Mouse (Mus musculus): ENCODE measurements around the gene Slc38a1. TPM values are rescaled to one million over a fixed set of nuclear protein-coding genes. Genes with fewer than 3 reads are reported as not detected.

Slc38a1 gene
- total and polyA plus RNA-seq, 2 experiments: 0.74 to 2.0 TPM

- no peak overlapping the region for H3K9ac ChIP-seq (ENCODE audit: low read depth, low read length)
- H3K36me3 ChIP-seq (ENCODE audit: control insufficient read depth, insufficient read depth, low read length): no peaks in the 10 kb centered on the region
- TF ChIP-seq POLR2A (IDR thresholded peaks at IDR 0.05; ENCODE audit: extremely low read depth, insufficient read depth, low read length) (no peak), CTCF (IDR thresholded peaks at IDR 0.05; ENCODE audit: low read depth, low read length) (peak; percentile 5; the same call in 1 of the 2 replicates)
- WGBS: 95% methylated on average over 7 of the region's 7 CpGs
- no peak for DNase-seq (ENCODE audit: extremely low read depth, low read depth, low spot score)
- H3K4me1 ChIP-seq (ENCODE audit: control insufficient read depth, insufficient read depth, low read length): peaks cover 3% of the 10 kb centered on the region; the same call in 1 of the 2 replicates
- no peaks in the 10 kb centered on the region for H3K27me3 ChIP-seq (ENCODE audit: control insufficient read depth, insufficient read depth, low read length)
- H3K4me3 ChIP-seq (ENCODE audit: insufficient read depth, low read depth, low read length): no peak overlapping the region
- H3K79me2 ChIP-seq (ENCODE audit: control insufficient read depth, insufficient read depth, low read length): no peaks in the 10 kb centered on the region
- H3K27ac ChIP-seq (replicated peaks; ENCODE audit: insufficient read depth, low read depth, low read length): no peak overlapping the region
Observed at GRCm38 (mm10) chr15:96622376-96622775, 20.3 kb downstream of the Slc38a1 start.

- TF ChIP-seq CTCF (IDR thresholded peaks at IDR 0.05; ENCODE audit: low read depth, low read length) (no peak), POLR2A (IDR thresholded peaks at IDR 0.05; ENCODE audit: extremely low read depth, insufficient read depth, low read length) (no peak)
- WGBS: 36% methylated on average over 6 of the region's 6 CpGs
- no peaks in the 10 kb centered on the region for H3K79me2 ChIP-seq (ENCODE audit: control insufficient read depth, insufficient read depth, low read length)
- no peak overlapping the region for H3K4me3 ChIP-seq (ENCODE audit: insufficient read depth, low read depth, low read length)
- H3K36me3 ChIP-seq (ENCODE audit: control insufficient read depth, insufficient read depth, low read length): no peaks in the 10 kb centered on the region
- no peaks in the 10 kb centered on the region for H3K27me3 ChIP-seq (ENCODE audit: control insufficient read depth, insufficient read depth, low read length)
- peak; percentile 59 for DNase-seq (ENCODE audit: extremely low read depth, low read depth, low spot score)
- peaks cover 3% of the 10 kb centered on the region; the same call in 1 of the 2 replicates for H3K4me1 ChIP-seq (ENCODE audit: control insufficient read depth, insufficient read depth, low read length)
- H3K9ac ChIP-seq (ENCODE audit: low read depth, low read length): no peak overlapping the region
- H3K27ac ChIP-seq (replicated peaks; ENCODE audit: insufficient read depth, low read depth, low read length): no peak overlapping the region
Observed at GRCm38 (mm10) chr15:96621686-96622085, 21.0 kb downstream of the Slc38a1 start.

- H3K4me1 ChIP-seq (ENCODE audit: control insufficient read depth, insufficient read depth, low read length): peaks cover 3% of the 10 kb centered on the region; the same call in 1 of the 2 replicates
- H3K27me3 ChIP-seq (ENCODE audit: control insufficient read depth, insufficient read depth, low read length): no peaks in the 10 kb centered on the region
- 93% methylated on average over 7 of the region's 7 CpGs for WGBS
- H3K27ac ChIP-seq (replicated peaks; ENCODE audit: insufficient read depth, low read depth, low read length): no peak overlapping the region
- TF ChIP-seq CTCF (IDR thresholded peaks at IDR 0.05; ENCODE audit: low read depth, low read length): no peak
- TF ChIP-seq POLR2A (IDR thresholded peaks at IDR 0.05; ENCODE audit: extremely low read depth, insufficient read depth, low read length): no peak
- H3K9ac ChIP-seq (ENCODE audit: low read depth, low read length): no peak overlapping the region
- H3K79me2 ChIP-seq (ENCODE audit: control insufficient read depth, insufficient read depth, low read length): no peaks in the 10 kb centered on the region
- no peak overlapping the region for H3K4me3 ChIP-seq (ENCODE audit: insufficient read depth, low read depth, low read length)
- no peaks in the 10 kb centered on the region for H3K36me3 ChIP-seq (ENCODE audit: control insufficient read depth, insufficient read depth, low read length)
- DNase-seq (ENCODE audit: extremely low read depth, low read depth, low spot score): no peak
Observed at GRCm38 (mm10) chr15:96617555-96617954, 25.2 kb downstream of the Slc38a1 start.

- H3K4me1 ChIP-seq (ENCODE audit: control insufficient read depth, insufficient read depth, low read length): no peaks in the 10 kb centered on the region
- no peak overlapping the region for H3K4me3 ChIP-seq (ENCODE audit: insufficient read depth, low read depth, low read length)
- no peaks in the 10 kb centered on the region for H3K79me2 ChIP-seq (ENCODE audit: control insufficient read depth, insufficient read depth, low read length)
- no peak for TF ChIP-seq CTCF (IDR thresholded peaks at IDR 0.05; ENCODE audit: low read depth, low read length)
- DNase-seq (ENCODE audit: extremely low read depth, low read depth, low spot score): peak; percentile 70
- H3K27ac ChIP-seq (replicated peaks; ENCODE audit: insufficient read depth, low read depth, low read length): no peak overlapping the region
- H3K27me3 ChIP-seq (ENCODE audit: control insufficient read depth, insufficient read depth, low read length): no peaks in the 10 kb centered on the region
- no peak overlapping the region for H3K9ac ChIP-seq (ENCODE audit: low read depth, low read length)
- H3K36me3 ChIP-seq (ENCODE audit: control insufficient read depth, insufficient read depth, low read length): no peaks in the 10 kb centered on the region
- 18% methylated on average over 7 of the region's 7 CpGs for WGBS
Observed at GRCm38 (mm10) chr15:96608671-96609070, 34.0 kb downstream of the Slc38a1 start.

- no peaks in the 10 kb centered on the region for H3K27me3 ChIP-seq (ENCODE audit: control insufficient read depth, insufficient read depth, low read length)
- H3K27ac ChIP-seq (replicated peaks; ENCODE audit: insufficient read depth, low read depth, low read length): no peak overlapping the region
- no peak overlapping the region for H3K4me3 ChIP-seq (ENCODE audit: insufficient read depth, low read depth, low read length)
- DNase-seq (ENCODE audit: extremely low read depth, low read depth, low spot score): no peak
- H3K79me2 ChIP-seq (ENCODE audit: control insufficient read depth, insufficient read depth, low read length): no peaks in the 10 kb centered on the region
- TF ChIP-seq POLR2A (IDR thresholded peaks at IDR 0.05; ENCODE audit: extremely low read depth, insufficient read depth, low read length) (no peak), CTCF (IDR thresholded peaks at IDR 0.05; ENCODE audit: low read depth, low read length) (no peak)
- no peaks in the 10 kb centered on the region for H3K4me1 ChIP-seq (ENCODE audit: control insufficient read depth, insufficient read depth, low read length)
- H3K9ac ChIP-seq (ENCODE audit: low read depth, low read length): no peak overlapping the region
- no peaks in the 10 kb centered on the region for H3K36me3 ChIP-seq (ENCODE audit: control insufficient read depth, insufficient read depth, low read length)
- WGBS: 93% methylated on average over 5 of the region's 5 CpGs
Observed at GRCm38 (mm10) chr15:96607422-96607821, 35.3 kb downstream of the Slc38a1 start.

- H3K4me3 ChIP-seq (ENCODE audit: insufficient read depth, low read depth, low read length): no peak overlapping the region
- no peak overlapping the region for H3K27ac ChIP-seq (replicated peaks; ENCODE audit: insufficient read depth, low read depth, low read length)
- no peaks in the 10 kb centered on the region for H3K27me3 ChIP-seq (ENCODE audit: control insufficient read depth, insufficient read depth, low read length)
- H3K79me2 ChIP-seq (ENCODE audit: control insufficient read depth, insufficient read depth, low read length): no peaks in the 10 kb centered on the region
- DNase-seq (ENCODE audit: extremely low read depth, low read depth, low spot score): no peak
- no peak for TF ChIP-seq POLR2A (IDR thresholded peaks at IDR 0.05; ENCODE audit: extremely low read depth, insufficient read depth, low read length)
- TF ChIP-seq CTCF (IDR thresholded peaks at IDR 0.05; ENCODE audit: low read depth, low read length): no peak
- no peaks in the 10 kb centered on the region for H3K36me3 ChIP-seq (ENCODE audit: control insufficient read depth, insufficient read depth, low read length)
- no peak overlapping the region for H3K9ac ChIP-seq (ENCODE audit: low read depth, low read length)
- 83% methylated on average over 10 of the region's 10 CpGs for WGBS
- H3K4me1 ChIP-seq (ENCODE audit: control insufficient read depth, insufficient read depth, low read length): peaks cover 2% of the 10 kb centered on the region; the same call in 1 of the 2 replicates
Observed at GRCm38 (mm10) chr15:96604282-96604681, 38.4 kb downstream of the Slc38a1 start.

Data from liver, adult 2 months (tissue).